Mouse (Mus musculus) heart, embryonic 16.5 days (tissue): ENCODE data around the gene Arsa. TPM values are rescaled to one million over a fixed set of nuclear protein-coding genes. Genes with fewer than 3 reads are reported as not detected.

ENCODE experiments used
- ATAC-seq: fragments of 200-750 bp; cut with Nextera tagmentation; replicated peaks from 2 replicates; pipeline ENCODE4 v1.8.0; 2017; ENCODE audit warnings: moderate number of reproducible peaks; ENCODE audit not compliant: insufficient read depth, low FRiP score; ENCODE audit errors: extremely low read depth
- H3K27ac ChIP-seq: fragments of 300-500 bp; sonication (generic); 2 replicates; pipeline ENCODE4 v1.5.1; 2014; ENCODE audit warnings: mild to moderate bottlenecking, low read length, control low read depth, moderate library complexity
- H3K27me3 ChIP-seq: fragments of 300-500 bp; sonication (generic); 2 replicates; pipeline ENCODE4 v1.6.1; 2014; ENCODE audit warnings: low read length, mixed read lengths; ENCODE audit not compliant: control insufficient read depth, insufficient read depth
- H3K36me3 ChIP-seq: fragments of 300-500 bp; sonication (generic); 2 replicates; pipeline ENCODE4 v1.6.1; 2014; ENCODE audit not compliant: control insufficient read depth, insufficient read depth
- H3K4me1 ChIP-seq: fragments of 300-500 bp; sonication (generic); 2 replicates; pipeline ENCODE4 v1.6.1; 2014; ENCODE audit warnings: low read length, mixed read lengths; ENCODE audit not compliant: control insufficient read depth, insufficient read depth
- H3K4me2 ChIP-seq: fragments of 300-500 bp; sonication (generic); 2 replicates; pipeline ENCODE4 v1.6.1; 2014; ENCODE audit warnings: low read depth, mild to moderate bottlenecking, control low read depth, low read length
- H3K4me3 ChIP-seq: fragments of 300-500 bp; sonication (generic); 2 replicates; pipeline ENCODE4 v1.5.1; 2014; ENCODE audit warnings: mild to moderate bottlenecking, control low read depth, low read length
- H3K9ac ChIP-seq: fragments of 300-500 bp; sonication (generic); 2 replicates; pipeline ENCODE4 v1.6.1; 2014; ENCODE audit warnings: low read length, control low read depth
- H3K9me3 ChIP-seq: fragments of 300-500 bp; sonication (generic); replicated peaks from 2 replicates; pipeline ENCODE4 v1.6.1; 2016; ENCODE audit warnings: low read length; ENCODE audit not compliant: control insufficient read depth
- WGBS: fragments of 180-500 bp; shearing (Covaris S2); extraction: QIAGEN DNeasy Blood & Tissue Kit; methylation state at CpG from one replicate; pipeline ENCODE4 v1.1.7; 2014; 5-methylcytosine and 5-hydroxymethylcytosine counted together
- polyA plus RNA-seq: library from polyadenylated mRNA; unstranded; fragments of >200 nt; fragmentation: Nextera tagmentation; extraction: Ambion mirVana; gene quantifications from 2 replicates; pipeline ENCODE4 v1.2.1, GENCODE M21; 2015

Gene Arsa
- polyA plus RNA-seq, 1 experiment from 2014 or later, result 15.9 TPM

DNA sequence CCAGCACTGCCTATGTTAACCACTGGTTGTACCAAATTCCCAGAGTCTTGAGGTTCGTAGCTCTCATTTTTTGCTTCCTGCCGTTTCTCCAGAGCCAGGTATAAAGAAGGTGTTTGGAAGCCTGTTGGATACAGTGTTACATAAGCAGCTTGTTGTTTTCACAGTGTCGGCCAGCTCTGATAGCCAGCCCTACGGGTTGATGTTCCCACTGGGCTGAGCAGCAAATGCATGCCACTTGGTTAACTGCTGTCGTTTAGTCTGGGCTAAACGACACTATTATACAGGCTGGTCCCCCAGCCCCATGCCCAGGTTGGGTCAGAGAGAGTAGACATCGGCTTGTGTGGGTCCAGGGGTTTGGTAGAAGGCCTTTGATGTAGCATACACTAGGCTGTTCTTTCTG lies 44.7 kb upstream of the Arsa start:
- Histone ChIP-seq H3K27ac (no peak overlapping the region), H3K4me3 (no peak overlapping the region), H3K4me2 (no peak overlapping the region), H3K4me1 (peaks cover 4% of the 10 kb centered on the region), H3K9me3 (no peaks in the 10 kb centered on the region), H3K9ac (no peak overlapping the region), H3K27me3 (peaks cover 40% of the 10 kb centered on the region), H3K36me3 (no peaks in the 10 kb centered on the region)
- no peak for ATAC-seq
- WGBS, result 62% methylated on average over 7 of the region's 7 CpGs

GRCm38 (mm10) chr15:89512679-89513078 lies 35.5 kb upstream of the Arsa start:
- Histone ChIP-seq H3K4me1 (no peaks in the 10 kb centered on the region), H3K9ac (no peak overlapping the region), H3K36me3 (no peaks in the 10 kb centered on the region), H3K4me3 (no peak overlapping the region), H3K27ac (no peak overlapping the region), H3K4me2 (no peak overlapping the region), H3K9me3 (no peaks in the 10 kb centered on the region), H3K27me3 (no peaks in the 10 kb centered on the region)
- no peak for ATAC-seq
- WGBS, result 56% methylated on average over 4 of the region's 4 CpGs

- H3K9me3 ChIP-seq, result no peaks in the 10 kb centered on the region
- 72% methylated on average over 8 of the region's 8 CpGs for WGBS
Measured at GRCm38 (mm10) chr15:89507751-89508150, 30.5 kb upstream of the Arsa start.

DNA sequence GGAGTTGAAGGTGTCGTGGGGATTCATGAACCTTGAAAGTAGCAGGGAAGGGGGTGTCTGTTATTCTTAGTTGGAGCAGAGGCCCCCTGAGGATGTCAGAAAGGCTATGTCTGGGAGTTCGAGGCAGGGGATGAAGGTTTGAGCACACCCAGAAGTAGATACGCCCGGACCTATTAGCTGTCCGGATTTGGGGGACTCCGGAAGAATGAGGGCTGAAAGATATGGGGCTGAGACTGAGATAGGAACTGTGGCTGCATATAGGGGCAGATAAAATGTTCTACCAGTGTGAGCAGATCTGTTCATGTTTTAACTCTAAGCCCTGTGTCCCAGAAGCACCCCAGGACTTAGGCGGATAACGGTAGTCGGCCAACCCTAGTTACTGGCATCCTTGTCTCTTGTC lies 27.6 kb upstream of the Arsa start:
- 86% methylated on average over 9 of the region's 9 CpGs for WGBS
- no peak for ATAC-seq
- H3K9me3 ChIP-seq, result no peaks in the 10 kb centered on the region
- H3K4me3 ChIP-seq, result no peak overlapping the region
- no peak overlapping the region for H3K4me2 ChIP-seq
- peaks cover 13% of the 10 kb centered on the region for H3K27me3 ChIP-seq
- H3K27ac ChIP-seq, result no peak overlapping the region
- H3K36me3 ChIP-seq, result peaks cover 4% of the 10 kb centered on the region; the same call in 1 of the 2 replicates
- H3K4me1 ChIP-seq, result no peaks in the 10 kb centered on the region
- no peak overlapping the region for H3K9ac ChIP-seq

More at GRCm38 (mm10) chr15:89507751-89508150, 30.5 kb upstream of the Arsa start:
- ATAC-seq, result no peak
- peaks cover 4% of the 10 kb centered on the region; the same call in 1 of the 2 replicates for H3K36me3 ChIP-seq
- H3K9ac ChIP-seq, result no peak overlapping the region
- no peak overlapping the region for H3K4me2 ChIP-seq
- H3K4me3 ChIP-seq, result no peak overlapping the region
- H3K4me1 ChIP-seq, result no peaks in the 10 kb centered on the region
- H3K27me3 ChIP-seq, result no peaks in the 10 kb centered on the region
- H3K27ac ChIP-seq, result no peak overlapping the region

- H3K27me3 ChIP-seq, result peaks cover 37% of the 10 kb centered on the region
Measured at GRCm38 (mm10) chr15:89501321-89501720, 24.1 kb upstream of the Arsa start.

GRCm38 (mm10) chr15:89500221-89500791 lies 23.1 kb upstream of the Arsa start:
- peak overlapping the region; percentile 75 for H3K9ac ChIP-seq
- peak overlapping the region; percentile 79 for H3K4me2 ChIP-seq
- peaks cover 37% of the 10 kb centered on the region for H3K27me3 ChIP-seq
- no peaks in the 10 kb centered on the region for H3K9me3 ChIP-seq
- 0 out of 2 replicates have a peak, but pooled peaks have one; percentile 0 for ATAC-seq
- peak overlapping the region; percentile 75 for H3K4me3 ChIP-seq
- H3K36me3 ChIP-seq, result no peaks in the 10 kb centered on the region
- H3K27ac ChIP-seq, result no peak overlapping the region
- H3K4me1 ChIP-seq, result peaks cover 6% of the 10 kb centered on the region
- WGBS, result 2% methylated on average over 35 of the region's 35 CpGs

More at GRCm38 (mm10) chr15:89501321-89501720, 24.1 kb upstream of the Arsa start:
- no peaks in the 10 kb centered on the region for H3K9me3 ChIP-seq
- 66% methylated on average over 3 of the region's 3 CpGs for WGBS
- H3K9ac ChIP-seq, result no peak overlapping the region
- 0 out of 2 replicates have a peak, but pooled peaks cover 2% of the 10 kb centered on the region for H3K36me3 ChIP-seq
- peaks cover 6% of the 10 kb centered on the region for H3K4me1 ChIP-seq
- no peak for ATAC-seq
- H3K4me3 ChIP-seq, result no peak overlapping the region
- H3K4me2 ChIP-seq, result no peak overlapping the region
- no peak overlapping the region for H3K27ac ChIP-seq

DNA sequence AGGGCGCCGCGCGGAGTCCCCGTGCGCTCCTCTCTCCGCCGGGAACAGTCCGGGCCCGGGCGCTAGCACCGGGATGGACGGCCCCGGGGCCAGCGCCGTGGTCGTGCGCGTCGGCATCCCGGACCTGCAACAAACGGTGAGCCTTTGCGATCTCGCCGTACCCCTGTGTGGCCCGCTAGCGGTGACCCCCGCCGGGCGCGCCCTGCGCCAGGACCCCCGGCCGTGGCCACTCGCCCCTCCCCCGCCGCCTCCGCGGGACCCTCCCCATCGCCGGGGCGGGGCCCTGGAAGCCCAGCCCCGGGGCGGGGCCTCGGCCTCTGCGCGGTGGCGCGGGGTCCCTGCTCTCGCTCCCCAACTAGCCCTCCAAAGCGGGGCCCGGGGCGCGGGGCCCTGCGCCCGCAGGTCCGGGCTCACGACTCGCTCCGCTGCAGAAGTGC lies 22.6 kb upstream of the Arsa start:
- whole genome bisulfite sequencing, result 1% methylated on average over 38 of the region's 60 CpGs
- H3K36me3 ChIP-seq, result no peaks in the 10 kb centered on the region
- peak overlapping the region; percentile 75 for H3K4me3 ChIP-seq
- H3K27ac ChIP-seq, result 0 out of 2 replicates have a peak overlapping the region, but pooled peaks have one; percentile 12
- H3K9me3 ChIP-seq, result no peaks in the 10 kb centered on the region
- peak overlapping the region; percentile 79 for H3K4me2 ChIP-seq
- H3K27me3 ChIP-seq, result peaks cover 37% of the 10 kb centered on the region
- peak overlapping the region; percentile 75 for H3K9ac ChIP-seq
- peaks cover 6% of the 10 kb centered on the region for H3K4me1 ChIP-seq
- ATAC-seq, result peak; percentile 47

DNA sequence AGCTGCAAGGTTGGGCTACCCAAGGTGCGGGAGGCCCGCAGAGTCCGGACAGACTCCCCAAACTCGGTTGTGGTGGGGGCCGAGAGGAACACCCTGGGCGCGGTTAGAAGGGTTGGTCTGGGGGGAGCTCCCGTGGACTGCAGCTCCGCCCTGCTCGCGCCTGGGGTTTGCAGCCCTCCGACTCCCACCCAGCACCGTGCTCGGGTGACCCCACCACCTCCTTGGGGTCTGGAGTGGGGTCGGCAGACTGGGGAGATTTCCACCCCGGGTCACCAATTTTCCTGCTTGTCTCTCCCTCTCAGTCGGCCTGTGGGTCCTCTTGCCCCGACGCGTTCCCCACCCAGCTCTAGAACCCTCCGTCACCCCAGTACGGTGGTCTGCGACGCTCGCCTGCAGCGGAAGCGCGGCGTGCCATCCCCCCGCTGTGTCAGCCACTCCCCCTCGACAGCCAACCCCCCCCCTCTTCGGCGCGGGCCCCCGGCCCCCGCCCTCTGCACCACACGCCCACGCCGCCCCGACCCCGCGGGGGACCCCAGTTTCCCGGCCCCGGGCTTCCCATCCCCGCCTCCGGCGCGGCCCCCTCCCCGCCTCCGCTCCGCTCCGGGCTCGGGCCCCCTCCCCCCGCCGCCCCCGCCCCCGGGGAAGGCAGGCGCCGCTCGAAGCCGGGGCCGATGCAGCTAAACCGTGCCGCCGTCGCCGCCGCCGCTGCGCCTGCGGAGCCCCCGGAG lies 21.9 kb upstream of the Arsa start, which contains the start of gene Shank3:
TSS of gene Shank3 (plus strand) at position 663 of the 728 bp plus-strand sequence.
- H3K4me1 ChIP-seq, result peaks cover 6% of the 10 kb centered on the region
- peak; percentile 37 for ATAC-seq
- no peaks in the 10 kb centered on the region for H3K36me3 ChIP-seq
- peak within 1 kb of the TSS; percentile 84 for H3K27ac ChIP-seq
- peak within 1 kb of the TSS; percentile 79 for H3K4me2 ChIP-seq
- under 1% methylated on average over 33 of the region's 72 CpGs for WGBS
- H3K4me3 ChIP-seq, result peak within 1 kb of the TSS; percentile 75
- peaks cover 37% of the 10 kb centered on the region for H3K27me3 ChIP-seq
- peak within 1 kb of the TSS; percentile 75 for H3K9ac ChIP-seq
- H3K9me3 ChIP-seq, result no peaks in the 10 kb centered on the region
